Mouse (Mus musculus) erythroblast, adult 5-6 weeks (primary cell): ENCODE measurements at regions not wholly inside any gene's neighbourhood (a gene's known extent, or its start where the extent isn't known, plus 50 kb on each side); places are given as distances from the start of the nearest gene placed in this dataset.
"Not testable (repeated sequence)": the region's sequence is repeated elsewhere in the genome, so short reads cannot be mapped to it uniquely, and the experiment has no call there.

Experiments
- ATAC-seq: replicated peaks from 2 replicates; pipeline ENCODE4 v1.8.0; 2016; ENCODE audit warnings: moderate number of reproducible peaks, mild to moderate bottlenecking, moderate TSS enrichment, inconsistent platforms; ENCODE audit not compliant: poor library complexity, low FRiP score, severe bottlenecking

- no peak for ATAC-seq
These were observed 418.4 kb upstream of the Arrdc4 start for GRCm38 (mm10) chr7:69167456-69167855.

- ATAC-seq, result no peak
These were observed 412.9 kb upstream of the Arrdc4 start for GRCm38 (mm10) chr7:69161916-69162315.

GRCm38 (mm10) chr7:69142351-69142750 lies 393.3 kb upstream of the Arrdc4 start:
- ATAC-seq, result no peak

GRCm38 (mm10) chr7:69133441-69133840 lies 384.4 kb upstream of the Arrdc4 start:
- no peak for ATAC-seq

GRCm38 (mm10) chr7:69101770-69102169 lies 352.7 kb upstream of the Arrdc4 start:
- not testable (repeated sequence) for ATAC-seq

GRCm38 (mm10) chr7:69097587-69098095 lies 348.6 kb upstream of the Arrdc4 start:
- ATAC-seq, result no peak

GRCm38 (mm10) chr7:69074780-69075179 lies 325.7 kb upstream of the Arrdc4 start:
- ATAC-seq, result no peak

GRCm38 (mm10) chr7:69062994-69063393 lies 314.0 kb upstream of the Arrdc4 start:
- ATAC-seq, result no peak

- ATAC-seq, result no peak
These were observed 313.5 kb upstream of the Arrdc4 start for GRCm38 (mm10) chr7:69062506-69062905.

- ATAC-seq, result no peak
These were observed 313.1 kb upstream of the Arrdc4 start for GRCm38 (mm10) chr7:69062094-69062493.

GRCm38 (mm10) chr7:69061242-69061641 lies 312.2 kb upstream of the Arrdc4 start:
- no peak for ATAC-seq

GRCm38 (mm10) chr7:69016575-69016974 lies 267.5 kb upstream of the Arrdc4 start:
- no peak for ATAC-seq

- no peak for ATAC-seq
These were observed 266.0 kb upstream of the Arrdc4 start for GRCm38 (mm10) chr7:69015047-69015446.

- ATAC-seq, result no peak
These were observed 258.2 kb upstream of the Arrdc4 start for GRCm38 (mm10) chr7:69007237-69007636.

GRCm38 (mm10) chr7:68988061-68988460 lies 239.0 kb upstream of the Arrdc4 start:
- no peak for ATAC-seq

- no peak for ATAC-seq
These were observed 234.9 kb upstream of the Arrdc4 start for GRCm38 (mm10) chr7:68983937-68984336.

- ATAC-seq, result no peak
These were observed 234.0 kb upstream of the Arrdc4 start for GRCm38 (mm10) chr7:68982914-68983502.

- no peak for ATAC-seq
These were observed 229.5 kb upstream of the Arrdc4 start for GRCm38 (mm10) chr7:68978576-68978975.

- ATAC-seq, result no peak
These were observed 228.0 kb upstream of the Arrdc4 start for GRCm38 (mm10) chr7:68976813-68977752.

GRCm38 (mm10) chr7:68975956-68976355 lies 226.9 kb upstream of the Arrdc4 start:
- ATAC-seq, result no peak

GRCm38 (mm10) chr7:68975580-68975894 lies 226.5 kb upstream of the Arrdc4 start:
- no peak for ATAC-seq
